Mouse (Mus musculus): ENCODE measurements around the gene Inafm1.

DNA sequence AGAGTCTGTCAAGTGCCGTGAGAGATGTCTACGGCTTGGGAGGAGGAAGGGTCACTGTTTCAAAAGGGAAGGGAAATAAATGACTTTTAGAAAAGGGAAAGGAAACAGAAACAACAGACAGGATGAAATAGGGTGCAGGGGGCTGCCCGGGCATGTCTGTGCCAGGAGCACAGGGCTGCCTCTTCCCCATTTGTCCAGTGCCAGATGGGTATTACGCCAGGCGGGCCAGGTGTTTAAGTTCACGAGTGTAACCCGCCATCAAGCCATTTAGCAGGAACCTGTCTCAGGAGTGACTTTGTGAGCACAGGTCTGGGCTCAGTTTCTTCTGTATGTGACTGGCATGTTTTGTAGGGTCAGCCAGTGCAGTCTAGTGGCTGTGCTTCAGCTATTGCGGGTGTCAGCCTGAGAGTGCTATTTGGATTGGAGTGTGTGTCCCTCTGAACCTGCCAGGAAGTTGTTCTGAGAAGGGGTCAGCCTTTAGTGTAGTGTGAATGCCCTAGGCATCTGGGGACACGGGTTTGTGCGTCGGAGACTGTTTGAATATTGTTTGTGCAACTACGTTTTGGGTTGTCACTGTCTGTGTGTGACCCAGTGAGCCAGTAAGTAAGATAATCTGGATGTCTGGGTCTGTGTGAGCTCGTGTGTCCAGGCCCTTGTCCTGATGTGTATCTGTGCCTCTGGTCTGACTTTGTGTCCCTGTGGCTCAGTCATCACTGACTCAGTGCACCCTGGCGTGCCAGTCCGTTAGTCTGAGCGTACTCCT is 35.3 kb upstream of the Inafm1 start:
- no peak for TF ChIP-seq CTCF (IDR thresholded peaks at IDR 0.05; ENCODE audit: low read depth, low read length)
- no peak for TF ChIP-seq GATA1 (IDR thresholded peaks at IDR 0.05; ENCODE audit: borderline replicate concordance, low read length)

Data from G1E (cell line).